Mouse (Mus musculus) brain, embryonic 14.5 days (tissue): ENCODE measurements around the gene Pdgfb. TPM values are rescaled to one million over a fixed set of nuclear protein-coding genes. Genes with fewer than 3 reads are reported as not detected.

Experiments
- DNase-seq: peaks from one replicate; pipeline ENCODE4 v3.0.0-alpha.2; 2011; ENCODE audit warnings: low read depth
- CTCF ChIP-seq: fragments of 200-500 bp; IDR thresholded peaks from 2 replicates; pipeline ENCODE4 v1.5.1; 2012; ENCODE audit warnings: inconsistent platforms, mild to moderate bottlenecking, moderate library complexity, borderline replicate concordance; ENCODE audit not compliant: insufficient read depth, insufficient read length; ENCODE audit errors: extremely low read depth
- POLR2A ChIP-seq: fragments of 200-500 bp; IDR thresholded peaks from 2 replicates; pipeline ENCODE4 v1.6.1; 2012; ENCODE audit warnings: mild to moderate bottlenecking, inconsistent platforms, borderline replicate concordance; ENCODE audit not compliant: poor library complexity, insufficient read depth, insufficient read length, severe bottlenecking; ENCODE audit errors: extremely low read depth
- polyA plus RNA-seq: library from polyadenylated mRNA; depleted of rRNA; stranded (reverse); fragments of >200 nt; gene quantifications from 2 replicates; pipeline ENCODE4 v1.2.3, GENCODE M21; 2012; rRNA removed

Gene Pdgfb
- polyA plus RNA-seq = 12.3 and 16.8 TPM in 2 replicates

GRCm38 (mm10) chr15:80014321-80015210, at the start of gene Pdgfb:
Gene Pdgfb (minus strand): TSS chr15:80014977.
- TF ChIP-seq POLR2A (no peak), CTCF (no peak)
- DNase-seq = no peak

- DNase-seq = no peak
- TF ChIP-seq POLR2A = no peak
- no peak for TF ChIP-seq CTCF
Observed at GRCm38 (mm10) chr15:80062821-80063220, 48.0 kb upstream of the Pdgfb start.

- TF ChIP-seq CTCF = no peak
- no peak for DNase-seq
Observed at GRCm38 (mm10) chr15:80062339-80062738, 47.6 kb upstream of the Pdgfb start.

GRCm38 (mm10) chr15:80061071-80061550, 46.3 kb upstream of the Pdgfb start:
- TF ChIP-seq CTCF (no peak), POLR2A (no peak)

GRCm38 (mm10) chr15:80060356-80061070, 45.7 kb upstream of the Pdgfb start:
- TF ChIP-seq CTCF = no peak
- no peak for TF ChIP-seq POLR2A
- no peak for DNase-seq

More at GRCm38 (mm10) chr15:80061071-80061550, 46.3 kb upstream of the Pdgfb start:
- DNase-seq = no peak

GRCm38 (mm10) chr15:80059606-80060005, 44.8 kb upstream of the Pdgfb start:
- TF ChIP-seq CTCF = no peak
- no peak for TF ChIP-seq POLR2A
- DNase-seq = no peak

- TF ChIP-seq POLR2A (no peak), CTCF (no peak)
- DNase-seq = no peak
Observed at GRCm38 (mm10) chr15:80058151-80058550, 43.4 kb upstream of the Pdgfb start.

- DNase-seq = no peak
- no peak for TF ChIP-seq POLR2A
- no peak for TF ChIP-seq CTCF
Observed at GRCm38 (mm10) chr15:80054034-80054710, 39.4 kb upstream of the Pdgfb start.

GRCm38 (mm10) chr15:80053381-80054033, 38.7 kb upstream of the Pdgfb start:
- no peak for DNase-seq
- TF ChIP-seq CTCF = no peak
- TF ChIP-seq POLR2A = no peak

GRCm38 (mm10) chr15:80051782-80052181, 37.0 kb upstream of the Pdgfb start:
- DNase-seq = no peak
- TF ChIP-seq POLR2A (no peak), CTCF (no peak)
